Comparison of ENCODE assay signal across 9 mouse cellular contexts in the genomic region with DNA sequence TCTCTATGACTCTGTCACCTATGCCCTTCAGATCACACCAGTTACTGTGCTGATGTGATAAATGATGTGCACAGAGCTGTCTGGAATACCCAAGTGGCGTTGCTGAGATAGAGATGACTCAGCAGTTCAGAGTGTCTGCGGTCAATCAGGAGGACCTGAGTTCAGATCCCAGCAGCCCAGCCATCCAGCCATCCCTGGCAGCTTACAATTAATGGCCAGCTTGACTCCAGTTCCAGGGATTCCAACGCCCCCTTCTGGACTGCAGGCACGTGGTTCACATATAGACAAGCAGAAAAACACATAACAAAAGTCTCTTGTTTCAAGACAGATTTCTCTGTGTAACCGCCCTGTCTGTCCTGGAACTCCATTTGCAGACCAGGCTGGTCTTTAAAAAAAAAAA. TPM values are rescaled to one million over a fixed set of nuclear protein-coding genes. Genes with fewer than 3 reads are reported as not detected.
A peak's percentile ranks its signal among the peaks of the same experiment; 100 is the strongest.
DNase-seq lines count a peak whose midpoint lies in the region; ATAC-seq and TF ChIP-seq lines count a peak whose summit lies in the region.
"Had no signal": no experiment of that assay in that cellular context is flagged by ENCODE, and none has a peak within 500 bp of the region (broad histone marks: within the 10 kb centered on the region; RNA-seq: fewer than 3 reads in every experiment).

No protein-coding gene starts in this region.

- peak; percentile 20 for TF ChIP-seq CTCF in E14TG2a.4 (conservative IDR thresholded peaks at IDR 0.05; ENCODE audit: low read length)

- H3K27ac ChIP-seq in heart, embryonic 13.5 days (replicated peaks): no peak overlapping the region
- no peak overlapping the region for H3K27ac ChIP-seq in forebrain, embryonic 14.5 days (ENCODE audit: low read depth, low read length)
- H3K27ac ChIP-seq in macrophage: no peak overlapping the region

- WGBS in heart, embryonic 13.5 days: 56% methylated on average over 5 of the region's 5 CpGs
- WGBS in forebrain, embryonic 14.5 days: 77% methylated on average over 5 of the region's 5 CpGs
- 90% methylated on average over 5 of the region's 5 CpGs for WGBS in macrophage (ENCODE audit: missing documents)

- no peaks in the 10 kb centered on the region for H3K9me3 ChIP-seq in heart, embryonic 13.5 days
- no peaks in the 10 kb centered on the region for H3K9me3 ChIP-seq in E14TG2a.4 (ENCODE audit: low read length)
- H3K9me3 ChIP-seq in forebrain, embryonic 14.5 days (replicated peaks; ENCODE audit: control insufficient read depth, low read length): no peaks in the 10 kb centered on the region

- H3K27me3 ChIP-seq in heart, embryonic 13.5 days (replicated peaks): no peaks in the 10 kb centered on the region
- H3K27me3 ChIP-seq in E14TG2a.4 (ENCODE audit: insufficient read depth, low read length): no peaks in the 10 kb centered on the region
- no peaks in the 10 kb centered on the region for H3K27me3 ChIP-seq in forebrain, embryonic 14.5 days (replicated peaks; ENCODE audit: control insufficient read depth, insufficient read depth, low read length)

- H3K4me3 ChIP-seq in heart, embryonic 13.5 days: peak overlapping the region; percentile 98
- peak overlapping the region; percentile 100 for H3K4me3 ChIP-seq in E14TG2a.4 (replicated peaks; ENCODE audit: low read length)
- H3K4me3 ChIP-seq in forebrain, embryonic 14.5 days (ENCODE audit: low read depth, low read length): peak overlapping the region; percentile 71; the same call in 1 of the 2 replicates
- H3K4me3 ChIP-seq in macrophage (ENCODE audit: inconsistent target): peak overlapping the region; percentile 90; the same call in 1 of the 2 replicates

- no peak for ATAC-seq in heart, embryonic 13.5 days (ENCODE audit: extremely low read depth, insufficient number of reproducible peaks, low FRiP score, low TSS enrichment)
- no peak for ATAC-seq in forebrain, embryonic 14.5 days
- no peak for ATAC-seq in activated CD4-positive, CD25-positive, alpha-beta regulatory T cell, adult 4 months

- peaks cover 27% of the 10 kb centered on the region for H3K79me2 ChIP-seq in macrophage (ENCODE audit: inconsistent target)

- H3K9ac ChIP-seq in heart, embryonic 13.5 days: peak overlapping the region; percentile 99; the same call in 1 of the 2 replicates
- H3K9ac ChIP-seq in forebrain, embryonic 14.5 days (ENCODE audit: low read length): no peak overlapping the region

- peaks cover 20% of the 10 kb centered on the region for H3K4me1 ChIP-seq in heart, embryonic 13.5 days
- H3K4me1 ChIP-seq in E14TG2a.4 (replicated peaks; ENCODE audit: low read depth, low read length): peaks cover 52% of the 10 kb centered on the region
- peaks cover 5% of the 10 kb centered on the region; the same call in 1 of the 2 replicates for H3K4me1 ChIP-seq in forebrain, embryonic 14.5 days (ENCODE audit: control insufficient read depth, insufficient read depth, low read length)

- DNase-seq in heart, postnatal 25 days (ENCODE audit: low spot score): no peak
- no peak for DNase-seq in forebrain, embryonic 14.5 days (ENCODE audit: low spot score)
- DNase-seq in spleen, postnatal 10 days (ENCODE audit: low spot score in 2 of 2): no peak
- DNase-seq in cerebellum, adult 9-10 months: no peak
- DNase-seq: adrenal gland, adult 8-10 months had no signal

- H3K4me2 ChIP-seq in heart, embryonic 13.5 days: peak overlapping the region; percentile 89
- H3K4me2 ChIP-seq in forebrain, embryonic 14.5 days (ENCODE audit: low read length): peak overlapping the region; percentile 76; the same call in 1 of the 2 replicates

- H3K36me3 ChIP-seq in heart, embryonic 13.5 days: peaks cover 45% of the 10 kb centered on the region
- H3K36me3 ChIP-seq in E14TG2a.4 (ENCODE audit: insufficient read depth, low read length) (peaks cover 53% of the 10 kb centered on the region), macrophage (ENCODE audit: inconsistent target) (no peaks in the 10 kb centered on the region)
- peaks cover 28% of the 10 kb centered on the region for H3K36me3 ChIP-seq in forebrain, embryonic 14.5 days (ENCODE audit: control insufficient read depth, insufficient read depth, low read length)

- intact Hi-C loops in heart, postnatal 25 days (cut with DNase I): loop anchor here (2.0 to 10.0 kb wide), 2 partner anchors 174 to 352 kb away; a partner anchor contains a TSS

RNA-seq across cellular contexts. Expression of a gene that starts 1.5 kb away (rescaled TPM):
- polyA plus RNA-seq in heart, embryonic 13.5 days (2015; fragmentation: Nextera tagmentation; extraction: Ambion mirVana): 203 and 242 TPM in 2 replicates
- total RNA-seq in heart, postnatal 25 days (2021): 100 to 1,000 TPM; 212 to 250 TPM
- polyA plus RNA-seq in forebrain, embryonic 14.5 days (2014; fragmentation: Nextera tagmentation; extraction: Ambion mirVana): 154 and 176 TPM in 2 replicates
- total RNA-seq in macrophage (2018; cell fraction: chromatin; rRNA removed): 10 to 100 TPM in 8 of 26 experiments, 1 to 10 TPM in 16, not detected in 2; 3.5 to 20.5 (median 8.2) TPM
- total RNA-seq in macrophage (2018; cell fraction: cytosol; rRNA removed): 10 to 100 TPM; 55.9 to 95.4 (median 75.6) TPM
- 10 to 100 TPM in 23 of 26 experiments, 1 to 10 TPM in 3; 8.4 to 72.1 (median 24.6) TPM for total RNA-seq in macrophage (2018; cell fraction: nucleus; rRNA removed)
- polyA plus RNA-seq in macrophage (2018): 60.3 to 124 TPM (median 74.8 TPM) in 3 replicates
- polyA plus RNA-seq in activated CD4-positive, CD25-positive, alpha-beta regulatory T cell, adult 4 months (2017; shearing (Covaris generic)): 100 to 1,000 TPM; 150 TPM

RNA-seq across cellular contexts. Expression of a gene that starts 22.0 kb away (rescaled TPM):
- 15.6 and 16.2 TPM in 2 replicates for polyA plus RNA-seq in heart, embryonic 13.5 days (2015; fragmentation: Nextera tagmentation; extraction: Ambion mirVana)
- total RNA-seq in heart, postnatal 25 days (2021): 10 to 100 TPM; 11.1 to 12.8 TPM
- 10.4 and 15.8 TPM in 2 replicates for polyA plus RNA-seq in forebrain, embryonic 14.5 days (2014; fragmentation: Nextera tagmentation; extraction: Ambion mirVana)
- total RNA-seq in macrophage (2018; cell fraction: chromatin; rRNA removed): 1 to 10 TPM in 19 of 26 experiments, under 1 TPM in 7; 0.46 to 4.9 (median 2.0) TPM
- 1 to 10 TPM; 1.1 to 3.8 (median 2.0) TPM for total RNA-seq in macrophage (2018; cell fraction: cytosol; rRNA removed)
- 1 to 10 TPM in 22 of 26 experiments, under 1 TPM in 4; 0.77 to 5.4 (median 2.1) TPM for total RNA-seq in macrophage (2018; cell fraction: nucleus; rRNA removed)
- 1.9 to 2.7 TPM (median 2.7 TPM) in 3 replicates for polyA plus RNA-seq in macrophage (2018)
- under 1 TPM; 0.62 to 0.93 TPM for polyA plus RNA-seq in activated CD4-positive, CD25-positive, alpha-beta regulatory T cell, adult 4 months (2017; shearing (Covaris generic))
